Mouse (Mus musculus): ENCODE results near the gene Gfi1. TPM values are rescaled to one million over a fixed set of nuclear protein-coding genes. Genes with fewer than 3 reads are reported as not detected.

The Gfi1 gene
- polyA plus RNA-seq, 1 experiment from 2014 or later: 0.07 TPM

GRCm38 (mm10) chr5:107722661-107723532 is 2.9 kb downstream of the Gfi1 start:
- Histone ChIP-seq H3K36me3 (ENCODE audit: insufficient read depth) (no peaks in the 10 kb centered on the region), H3K27ac (ENCODE audit: low read depth) (no peak overlapping the region), H3K4me1 (ENCODE audit: insufficient read depth) (peaks cover 11% of the 10 kb centered on the region), H3K9ac (no peak overlapping the region), H3K27me3 (ENCODE audit: insufficient read depth, low read length) (peaks cover 99% of the 10 kb centered on the region), H3K9me3 (ENCODE audit: low read depth, low read length) (no peaks in the 10 kb centered on the region), H3K4me2 (peak overlapping the region; percentile 60), H3K4me3 (ENCODE audit: low read depth, low read length) (peak overlapping the region; percentile 26)
- no peak for TF ChIP-seq CTCF (IDR thresholded peaks at IDR 0.05; ENCODE audit: low read depth)
- 2% methylated on average over 34 of the region's 34 CpGs for WGBS
- ATAC-seq (ENCODE audit: insufficient read depth): no peak
- peak; percentile 41 for DNase-seq

DNA sequence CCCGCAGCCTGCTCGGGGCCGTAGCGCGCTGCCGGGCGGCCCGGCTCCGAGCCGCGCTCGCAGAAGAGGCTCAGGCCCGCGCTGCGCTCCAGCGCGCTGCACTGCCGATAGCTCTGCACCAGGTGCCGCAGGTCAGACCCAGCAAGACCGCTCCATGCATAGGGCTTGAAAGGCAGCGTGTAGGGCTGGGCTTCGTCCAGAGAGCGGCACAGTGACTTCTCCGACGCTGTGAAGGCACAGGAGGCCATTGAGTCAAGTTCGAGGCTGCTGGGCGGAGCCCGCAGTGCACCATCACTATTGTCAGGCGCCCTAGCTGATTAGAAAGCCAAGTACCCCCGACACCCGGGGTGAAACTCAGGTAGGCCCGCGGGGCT is 4.2 kb downstream of the Gfi1 start:
- ATAC-seq (ENCODE audit: insufficient read depth) (0 out of 2 replicates have a peak, but pooled peaks have one; percentile 5), DNase-seq (peak; percentile 36)
- no peaks in the 10 kb centered on the region for H3K36me3 ChIP-seq (ENCODE audit: insufficient read depth)
- H3K4me2 ChIP-seq: peak overlapping the region; percentile 63
- TF ChIP-seq CTCF (IDR thresholded peaks at IDR 0.05; ENCODE audit: low read depth): no peak
- no peak overlapping the region for H3K9ac ChIP-seq
- peaks cover 99% of the 10 kb centered on the region for H3K27me3 ChIP-seq (ENCODE audit: insufficient read depth, low read length)
- H3K4me1 ChIP-seq (ENCODE audit: insufficient read depth): peaks cover 11% of the 10 kb centered on the region
- peak overlapping the region; percentile 40 for H3K4me3 ChIP-seq (ENCODE audit: low read depth, low read length)
- no peaks in the 10 kb centered on the region for H3K9me3 ChIP-seq (ENCODE audit: low read depth, low read length)
- H3K27ac ChIP-seq (ENCODE audit: low read depth): no peak overlapping the region
- under 1% methylated on average over 31 of the region's 33 CpGs for WGBS

- DNase-seq: peak; percentile 27
- peak; percentile 4; the same call in 1 of the 2 replicates for ATAC-seq (ENCODE audit: insufficient read depth)
- peaks cover 95% of the 10 kb centered on the region for H3K27me3 ChIP-seq (ENCODE audit: insufficient read depth, low read length)
- peak overlapping the region; percentile 40 for H3K4me3 ChIP-seq (ENCODE audit: low read depth, low read length)
- no peak for TF ChIP-seq CTCF (IDR thresholded peaks at IDR 0.05; ENCODE audit: low read depth)
- no peaks in the 10 kb centered on the region for H3K9me3 ChIP-seq (ENCODE audit: low read depth, low read length)
- H3K36me3 ChIP-seq (ENCODE audit: insufficient read depth): no peaks in the 10 kb centered on the region
- WGBS: 3% methylated on average over 58 of the region's 58 CpGs
- H3K27ac ChIP-seq (ENCODE audit: low read depth): no peak overlapping the region
- H3K4me1 ChIP-seq (ENCODE audit: insufficient read depth): peaks cover 11% of the 10 kb centered on the region
- H3K9ac ChIP-seq: no peak overlapping the region
- H3K4me2 ChIP-seq: peak overlapping the region; percentile 63
Measured at GRCm38 (mm10) chr5:107720991-107721637, 4.7 kb downstream of the Gfi1 start.

DNA sequence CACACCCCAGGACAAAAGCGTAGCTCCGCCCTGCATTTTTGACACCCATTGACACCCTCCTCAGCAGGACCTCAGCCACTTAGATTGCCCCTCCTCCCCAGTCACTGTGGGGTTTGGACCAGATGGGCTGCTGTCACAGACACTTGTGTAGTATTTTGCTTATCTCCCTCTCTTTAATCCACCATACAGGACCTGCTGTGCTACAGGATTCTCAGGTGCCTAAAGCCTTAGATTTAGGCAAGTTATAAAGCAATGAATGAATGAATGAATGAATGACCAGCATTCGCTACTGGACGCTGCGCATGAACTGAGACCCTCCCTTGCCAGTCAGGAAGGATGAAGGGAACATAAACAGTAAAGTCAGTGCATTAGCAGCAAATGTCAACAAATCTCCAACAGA is 5.3 kb downstream of the Gfi1 start:
- peak; percentile 16; the same call in 1 of the 2 replicates for ATAC-seq (ENCODE audit: insufficient read depth)
- Histone ChIP-seq H3K4me3 (ENCODE audit: low read depth, low read length) (peak overlapping the region; percentile 40), H3K36me3 (ENCODE audit: insufficient read depth) (no peaks in the 10 kb centered on the region), H3K9ac (no peak overlapping the region), H3K4me1 (ENCODE audit: insufficient read depth) (peaks cover 8% of the 10 kb centered on the region), H3K4me2 (peak overlapping the region; percentile 63), H3K27ac (ENCODE audit: low read depth) (no peak overlapping the region), H3K27me3 (ENCODE audit: insufficient read depth, low read length) (peaks cover 89% of the 10 kb centered on the region), H3K9me3 (ENCODE audit: low read depth, low read length) (no peaks in the 10 kb centered on the region)
- no peak for DNase-seq
- no peak for TF ChIP-seq CTCF (IDR thresholded peaks at IDR 0.05; ENCODE audit: low read depth)
- WGBS: 2% methylated on average over 5 of the region's 5 CpGs

DNA sequence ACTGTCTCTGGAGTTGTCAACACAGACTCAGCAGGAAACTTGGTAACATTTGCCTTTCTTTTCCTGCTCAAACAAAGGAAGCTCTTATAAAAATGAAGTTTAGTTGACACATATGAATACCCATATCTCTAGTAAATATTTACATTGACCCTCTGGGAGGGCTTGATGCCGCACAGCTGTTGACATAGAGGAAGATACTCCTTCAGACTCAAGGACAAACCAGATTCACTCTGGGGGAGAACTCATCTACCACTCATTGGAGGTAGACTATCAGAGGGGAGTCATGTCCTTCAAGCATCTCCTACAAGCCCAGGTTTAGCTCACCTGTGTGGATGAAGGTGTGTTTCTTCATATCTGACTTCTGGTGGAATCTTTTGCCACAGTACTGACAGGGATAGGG is 6.0 kb downstream of the Gfi1 start:
- no peaks in the 10 kb centered on the region for H3K36me3 ChIP-seq (ENCODE audit: insufficient read depth)
- peak; percentile 61 for ATAC-seq (ENCODE audit: insufficient read depth)
- peak; percentile 81 for DNase-seq
- H3K4me2 ChIP-seq: no peak overlapping the region
- no peak overlapping the region for H3K4me3 ChIP-seq (ENCODE audit: low read depth, low read length)
- no peak overlapping the region for H3K27ac ChIP-seq (ENCODE audit: low read depth)
- no peak overlapping the region for H3K9ac ChIP-seq
- H3K4me1 ChIP-seq (ENCODE audit: insufficient read depth): peaks cover 4% of the 10 kb centered on the region; the same call in 1 of the 2 replicates
- no peaks in the 10 kb centered on the region for H3K9me3 ChIP-seq (ENCODE audit: low read depth, low read length)
- peaks cover 82% of the 10 kb centered on the region for H3K27me3 ChIP-seq (ENCODE audit: insufficient read depth, low read length)
- WGBS: 6% methylated on average over 1 of the region's 1 CpGs
- TF ChIP-seq CTCF (IDR thresholded peaks at IDR 0.05; ENCODE audit: low read depth): no peak

DNA sequence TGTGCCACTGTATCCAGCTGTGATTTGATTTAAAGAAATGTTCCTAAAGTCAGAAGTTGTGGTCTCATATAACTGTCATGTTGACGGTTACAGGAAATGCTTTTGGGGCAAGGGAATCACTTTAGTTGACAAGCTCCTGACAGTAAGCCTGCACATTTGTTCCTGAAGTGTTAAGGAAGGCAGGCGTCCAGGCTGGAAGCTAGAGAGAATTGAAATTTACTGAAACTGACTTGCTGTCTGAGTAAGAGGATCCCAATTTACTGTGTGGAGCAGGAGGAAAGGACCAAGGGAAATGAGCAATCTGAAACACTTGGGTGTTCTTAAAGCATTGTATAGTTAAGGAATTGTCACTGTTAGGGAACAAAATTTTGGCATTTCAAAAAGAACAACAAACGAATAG is 6.6 kb downstream of the Gfi1 start:
- WGBS: 16% methylated on average over 3 of the region's 3 CpGs
- H3K27me3 ChIP-seq (ENCODE audit: insufficient read depth, low read length): peaks cover 76% of the 10 kb centered on the region
- DNase-seq: peak; percentile 30
- peaks cover 4% of the 10 kb centered on the region; the same call in 1 of the 2 replicates for H3K4me1 ChIP-seq (ENCODE audit: insufficient read depth)
- no peaks in the 10 kb centered on the region for H3K9me3 ChIP-seq (ENCODE audit: low read depth, low read length)
- no peak for ATAC-seq (ENCODE audit: insufficient read depth)
- no peak overlapping the region for H3K4me2 ChIP-seq
- no peak overlapping the region for H3K27ac ChIP-seq (ENCODE audit: low read depth)
- H3K36me3 ChIP-seq (ENCODE audit: insufficient read depth): no peaks in the 10 kb centered on the region
- no peak overlapping the region for H3K9ac ChIP-seq
- TF ChIP-seq CTCF (IDR thresholded peaks at IDR 0.05; ENCODE audit: low read depth): no peak
- H3K4me3 ChIP-seq (ENCODE audit: low read depth, low read length): no peak overlapping the region

GRCm38 (mm10) chr5:107717871-107718361 is 7.9 kb downstream of the Gfi1 start:
- Histone ChIP-seq H3K9me3 (ENCODE audit: low read depth, low read length) (no peaks in the 10 kb centered on the region), H3K4me2 (no peak overlapping the region), H3K27me3 (ENCODE audit: insufficient read depth, low read length) (peaks cover 63% of the 10 kb centered on the region), H3K4me3 (ENCODE audit: low read depth, low read length) (no peak overlapping the region), H3K4me1 (ENCODE audit: insufficient read depth) (peaks cover 4% of the 10 kb centered on the region; the same call in 1 of the 2 replicates), H3K36me3 (ENCODE audit: insufficient read depth) (no peaks in the 10 kb centered on the region), H3K9ac (no peak overlapping the region), H3K27ac (ENCODE audit: low read depth) (no peak overlapping the region)
- ATAC-seq (ENCODE audit: insufficient read depth) (no peak), DNase-seq (no peak)
- WGBS: 19% methylated on average over 11 of the region's 11 CpGs
- TF ChIP-seq CTCF (IDR thresholded peaks at IDR 0.05; ENCODE audit: low read depth): no peak
